Mouse (Mus musculus) intestine, postnatal 0 days (tissue): ENCODE results near the gene Tifab. TPM values are rescaled to one million over a fixed set of nuclear protein-coding genes. Genes with fewer than 3 reads are reported as not detected.

ENCODE experiments used
- ATAC-seq: fragments of 200-750 bp; cut with Nextera tagmentation; 2 replicates; pipeline ENCODE4 v1.8.0; 2017; ENCODE audit warnings: mild to moderate bottlenecking, moderate TSS enrichment, moderate library complexity
- H3K27ac ChIP-seq: fragments of 300-500 bp; sonication (generic); 2 replicates; pipeline ENCODE4 v1.5.1; 2014; ENCODE audit warnings: mild to moderate bottlenecking, low read depth, low read length, moderate library complexity
- H3K27me3 ChIP-seq: fragments of 300-500 bp; sonication (generic); replicated peaks from 2 replicates; pipeline ENCODE4 v1.6.1; 2014; ENCODE audit warnings: low read length, mixed read lengths; ENCODE audit not compliant: control insufficient read depth, insufficient read depth
- H3K36me3 ChIP-seq: fragments of 300-500 bp; sonication (generic); 2 replicates; pipeline ENCODE4 v1.6.1; 2014; ENCODE audit warnings: mild to moderate bottlenecking, moderate library complexity; ENCODE audit not compliant: control insufficient read depth, insufficient read depth
- H3K4me1 ChIP-seq: fragments of 300-500 bp; sonication (generic); replicated peaks from 2 replicates; pipeline ENCODE4 v1.6.1; 2014; ENCODE audit warnings: antibody characterized with exemption, low read length, mixed read lengths; ENCODE audit not compliant: control insufficient read depth, insufficient read depth
- H3K4me2 ChIP-seq: fragments of 300-500 bp; sonication (generic); replicated peaks from 2 replicates; pipeline ENCODE4 v1.6.1; 2014; ENCODE audit warnings: low read depth, mild to moderate bottlenecking, moderate library complexity
- H3K4me3 ChIP-seq: fragments of 300-500 bp; sonication (generic); 2 replicates; pipeline ENCODE4 v1.5.1; 2014; ENCODE audit warnings: low read depth, low read length
- H3K9ac ChIP-seq: fragments of 300-500 bp; sonication (generic); 2 replicates; pipeline ENCODE4 v1.6.1; 2014; ENCODE audit warnings: mild to moderate bottlenecking, low read depth, low read length
- H3K9me3 ChIP-seq: fragments of 300-500 bp; sonication (generic); 2 replicates; pipeline ENCODE4 v1.6.1; 2016; ENCODE audit warnings: mixed run types; ENCODE audit not compliant: control insufficient read depth
- CTCF ChIP-seq: sonication (generic); IDR thresholded peaks from 2 replicates; pipeline ENCODE4 v1.5.1; 2016; ENCODE audit warnings: low read depth, mild to moderate bottlenecking, control low read depth, antibody characterized with exemption, moderate library complexity
- WGBS: fragments of 180-500 bp; shearing (Covaris S2); extraction: QIAGEN DNeasy Blood & Tissue Kit; methylation state at CpG from one replicate; pipeline ENCODE4 v1.1.7; 2014; 5-methylcytosine and 5-hydroxymethylcytosine counted together
- polyA plus RNA-seq: library from polyadenylated mRNA; unstranded; fragments of >200 nt; fragmentation: Nextera tagmentation; extraction: Ambion mirVana; gene quantifications from 2 replicates; pipeline ENCODE4 v1.2.1, GENCODE M21; 2015

Tifab gene
- polyA plus RNA-seq, 1 experiment from 2014 or later: 3.4 TPM

GRCm38 (mm10) chr13:56130544-56130943, 48.1 kb downstream of the Tifab start:
- WGBS: 54% methylated on average over 8 of the region's 8 CpGs
- TF ChIP-seq CTCF: peak; percentile 26; the same call in 1 of the 2 replicates
- ATAC-seq: no peak

GRCm38 (mm10) chr13:56129578-56129977, 49.1 kb downstream of the Tifab start:
- no peaks in the 10 kb centered on the region for H3K27me3 ChIP-seq
- no peak for ATAC-seq
- no peak overlapping the region for H3K4me2 ChIP-seq
- TF ChIP-seq CTCF: no peak
- H3K27ac ChIP-seq: no peak overlapping the region
- H3K4me1 ChIP-seq: 0 out of 2 replicates have a peak, but pooled peaks cover 3% of the 10 kb centered on the region
- H3K36me3 ChIP-seq: peaks cover 36% of the 10 kb centered on the region
- 94% methylated on average over 3 of the region's 3 CpGs for WGBS
- no peak overlapping the region for H3K9ac ChIP-seq
- H3K9me3 ChIP-seq: no peaks in the 10 kb centered on the region
- H3K4me3 ChIP-seq: no peak overlapping the region

More at GRCm38 (mm10) chr13:56130544-56130943, 48.1 kb downstream of the Tifab start:
- peaks cover 27% of the 10 kb centered on the region for H3K36me3 ChIP-seq
- no peak overlapping the region for H3K4me3 ChIP-seq
- H3K27ac ChIP-seq: no peak overlapping the region
- H3K4me2 ChIP-seq: no peak overlapping the region
- no peaks in the 10 kb centered on the region for H3K27me3 ChIP-seq
- H3K9me3 ChIP-seq: no peaks in the 10 kb centered on the region
- 0 out of 2 replicates have a peak, but pooled peaks cover 3% of the 10 kb centered on the region for H3K4me1 ChIP-seq
- no peak overlapping the region for H3K9ac ChIP-seq

- peaks cover 42% of the 10 kb centered on the region for H3K36me3 ChIP-seq
- H3K27ac ChIP-seq: no peak overlapping the region
- ATAC-seq: no peak
- H3K4me2 ChIP-seq: no peak overlapping the region
- H3K27me3 ChIP-seq: no peaks in the 10 kb centered on the region
- H3K4me1 ChIP-seq: 0 out of 2 replicates have a peak, but pooled peaks cover 3% of the 10 kb centered on the region
- H3K9ac ChIP-seq: no peak overlapping the region
- TF ChIP-seq CTCF: no peak
- no peak overlapping the region for H3K4me3 ChIP-seq
- no peaks in the 10 kb centered on the region for H3K9me3 ChIP-seq
- WGBS: 79% methylated on average over 4 of the region's 4 CpGs
Observed at GRCm38 (mm10) chr13:56129014-56129413, 49.7 kb downstream of the Tifab start.

DNA sequence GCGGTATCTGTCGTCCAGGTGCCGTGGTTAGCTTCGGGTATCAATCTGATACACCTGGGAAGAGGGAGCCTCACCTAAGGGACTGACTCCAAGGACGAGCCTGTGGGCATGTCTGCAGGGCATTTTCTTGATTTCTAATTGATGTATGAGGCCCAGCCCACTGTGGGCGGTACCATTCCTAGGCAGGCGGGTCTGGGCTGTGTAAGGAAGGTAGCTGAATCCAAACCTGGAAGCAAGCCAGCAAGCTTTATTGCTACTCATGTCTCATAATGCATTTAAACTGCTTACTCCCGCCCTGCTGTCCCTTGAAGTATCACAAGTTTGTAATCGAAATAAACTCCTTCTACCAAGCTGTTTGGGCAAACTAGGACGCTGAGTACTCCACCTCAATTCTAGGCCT, 53.1 kb downstream of the Tifab start:
- peak; percentile 55 for ATAC-seq
- H3K4me3 ChIP-seq: no peak overlapping the region
- no peak for TF ChIP-seq CTCF

More for the DNA sequence above, 53.1 kb downstream of the Tifab start:
- Histone ChIP-seq H3K27ac (no peak overlapping the region), H3K9me3 (no peaks in the 10 kb centered on the region), H3K36me3 (peaks cover 67% of the 10 kb centered on the region), H3K27me3 (no peaks in the 10 kb centered on the region), H3K4me1 (no peaks in the 10 kb centered on the region), H3K9ac (no peak overlapping the region), H3K4me2 (no peak overlapping the region)
- WGBS: 65% methylated on average over 10 of the region's 10 CpGs

Other genes starting within 250 kb of the Tifab start
- gene H2afy, start 42.5 kb downstream of the Tifab start, polyA plus RNA-seq: 132 and 138 TPM in 2 replicates
- gene Neurog1, start 73.3 kb upstream of the Tifab start, polyA plus RNA-seq: not detected in 2 replicates
- gene Cxcl14, start 117.7 kb upstream of the Tifab start, polyA plus RNA-seq: 19.3 and 19.4 TPM in 2 replicates
- not detected in 2 replicates for gene Gm3045, start 247.7 kb upstream of the Tifab start, polyA plus RNA-seq